Comparison of ENCODE assay signal across 8 mouse cellular contexts in the genomic region with DNA sequence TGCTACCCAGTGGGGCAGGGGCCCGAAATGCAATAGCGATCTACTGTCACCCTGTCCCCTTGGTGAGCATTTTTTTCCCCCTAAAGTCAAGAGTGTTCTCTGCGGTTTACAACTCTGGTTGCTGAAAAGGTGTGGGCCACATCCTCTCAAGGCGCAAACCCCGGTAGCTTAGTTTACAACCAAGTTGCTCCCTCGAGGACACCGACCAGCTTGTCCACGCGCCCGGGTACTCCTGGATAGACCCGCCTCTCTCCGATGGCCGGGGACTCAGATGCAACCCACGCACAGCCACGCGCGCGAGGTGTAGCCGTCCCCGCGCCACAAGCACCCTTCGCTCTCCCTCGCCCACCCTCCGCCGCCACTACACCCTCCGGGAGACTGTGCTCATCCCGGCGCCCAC. TPM values are rescaled to one million over a fixed set of nuclear protein-coding genes. Genes with fewer than 3 reads are reported as not detected.
DNase-seq lines count a peak whose midpoint lies in the region; ATAC-seq and TF ChIP-seq lines count a peak whose summit lies in the region.

No protein-coding gene starts in this region.

- no peaks in the 10 kb centered on the region for H3K79me2 ChIP-seq in heart, adult 2 months (replicated peaks; ENCODE audit: control insufficient read depth, insufficient read depth, low read length)

- no peak for TF ChIP-seq CTCF in heart, adult 2 months (IDR thresholded peaks at IDR 0.05)
- no peak for TF ChIP-seq CTCF in E14TG2a.4 (conservative IDR thresholded peaks at IDR 0.05; ENCODE audit: low read length)
- no peak for TF ChIP-seq CTCF in olfactory bulb, adult 2 months (IDR thresholded peaks at IDR 0.05; ENCODE audit: insufficient read depth, low read depth, low read length)

- peak overlapping the region; percentile 71 for H3K9ac ChIP-seq in heart, adult 2 months (ENCODE audit: low read depth, low read length)
- peak overlapping the region; percentile 82 for H3K9ac ChIP-seq in forebrain, embryonic 16.5 days (replicated peaks; ENCODE audit: low read depth, low read length)
- H3K9ac ChIP-seq in liver, embryonic 15.5 days, result peak overlapping the region; percentile 51; the same call in 1 of the 2 replicates

- peaks cover 2% of the 10 kb centered on the region for H3K27me3 ChIP-seq in heart, adult 2 months (ENCODE audit: control insufficient read depth, insufficient read depth, low read length)
- H3K27me3 ChIP-seq in E14TG2a.4 (ENCODE audit: insufficient read depth, low read length), result peaks cover 64% of the 10 kb centered on the region
- H3K27me3 ChIP-seq in forebrain, embryonic 16.5 days (replicated peaks; ENCODE audit: control insufficient read depth, insufficient read depth, low read length), result no peaks in the 10 kb centered on the region
- peaks cover 24% of the 10 kb centered on the region for H3K27me3 ChIP-seq in liver, embryonic 15.5 days

- intact Hi-C loops in heart, adult 2 months (cut with DNase I), result no loop called here
- intact Hi-C loops in heart, postnatal 10 days (cut with DNase I), result loop anchor here (10.0 kb wide), 1 partner anchor 504 kb away; no protein-coding TSS in a partner anchor

- H3K4me2 ChIP-seq in forebrain, embryonic 16.5 days (ENCODE audit: low read length), result peak overlapping the region; percentile 90
- peak overlapping the region; percentile 87 for H3K4me2 ChIP-seq in liver, embryonic 15.5 days

- TF ChIP-seq EP300 in heart, adult 2 months (IDR thresholded peaks at IDR 0.05; ENCODE audit: insufficient read depth, low read depth, low read length), result no peak

- TF ChIP-seq POLR2A in heart, adult 2 months (IDR thresholded peaks at IDR 0.05; ENCODE audit: insufficient read depth, low read depth, low read length), result no peak
- no peak for TF ChIP-seq POLR2A in olfactory bulb, adult 2 months (IDR thresholded peaks at IDR 0.05; ENCODE audit: insufficient read depth, low read depth, low read length)

- H3K9me3 ChIP-seq in E14TG2a.4 (ENCODE audit: low read length), result peaks cover 3% of the 10 kb centered on the region; the same call in 1 of the 2 replicates
- no peaks in the 10 kb centered on the region for H3K9me3 ChIP-seq in forebrain, embryonic 16.5 days (ENCODE audit: control insufficient read depth, low read length)
- H3K9me3 ChIP-seq in liver, embryonic 15.5 days (replicated peaks), result no peaks in the 10 kb centered on the region

- 3% methylated on average over 28 of the region's 28 CpGs for WGBS in heart, adult 2 months
- WGBS in forebrain, embryonic 16.5 days, result 2% methylated on average over 28 of the region's 28 CpGs
- under 1% methylated on average over 28 of the region's 28 CpGs for WGBS in liver, embryonic 15.5 days (ENCODE audit: insufficient replicate concordance)
- WGBS in olfactory bulb, adult 2 months, result 2% methylated on average over 28 of the region's 28 CpGs

- peak overlapping the region; percentile 62 for H3K4me3 ChIP-seq in heart, adult 2 months
- peak overlapping the region; percentile 83 for H3K4me3 ChIP-seq in E14TG2a.4 (replicated peaks; ENCODE audit: low read length)
- H3K4me3 ChIP-seq in forebrain, embryonic 16.5 days (replicated peaks; ENCODE audit: low read length), result peak overlapping the region; percentile 67
- H3K4me3 ChIP-seq in liver, embryonic 15.5 days (replicated peaks), result peak overlapping the region; percentile 63
- peak overlapping the region; percentile 84 for H3K4me3 ChIP-seq in olfactory bulb, adult 2 months (ENCODE audit: insufficient read depth, low read depth, low read length)

- H3K36me3 ChIP-seq in heart, adult 2 months (ENCODE audit: control insufficient read depth, insufficient read depth, low read length), result no peaks in the 10 kb centered on the region
- H3K36me3 ChIP-seq in E14TG2a.4 (ENCODE audit: insufficient read depth, low read length), result no peaks in the 10 kb centered on the region
- H3K36me3 ChIP-seq in forebrain, embryonic 16.5 days (ENCODE audit: control insufficient read depth, insufficient read depth), result no peaks in the 10 kb centered on the region
- no peaks in the 10 kb centered on the region for H3K36me3 ChIP-seq in liver, embryonic 15.5 days (replicated peaks)

- DNase-seq in heart, adult 2 months, result no peak
- DNase-seq in heart, postnatal 10 days, result no peak
- DNase-seq in layer of hippocampus, adult 9-10 months (ENCODE audit: low spot score), result no peak
- DNase-seq in adrenal gland, postnatal 36 days, result no peak

- ATAC-seq in forebrain, embryonic 16.5 days, result no peak
- ATAC-seq in liver, embryonic 15.5 days (ENCODE audit: insufficient read depth), result no peak; the same call in 1 of the 2 replicates

- peak overlapping the region; percentile 49 for H3K27ac ChIP-seq in heart, adult 2 months
- H3K27ac ChIP-seq in forebrain, embryonic 16.5 days (ENCODE audit: low read length), result no peak overlapping the region; the same call in 1 of the 2 replicates
- H3K27ac ChIP-seq in liver, embryonic 15.5 days (replicated peaks), result 0 out of 2 replicates have a peak overlapping the region, but pooled peaks have one; percentile 33
- H3K27ac ChIP-seq in olfactory bulb, adult 2 months (ENCODE audit: insufficient read depth, low read depth, low read length), result no peak overlapping the region; the same call in 1 of the 2 replicates

- H3K4me1 ChIP-seq in heart, adult 2 months (ENCODE audit: control insufficient read depth, insufficient read depth, low read length), result peaks cover 2% of the 10 kb centered on the region
- peaks cover 8% of the 10 kb centered on the region for H3K4me1 ChIP-seq in E14TG2a.4 (replicated peaks; ENCODE audit: low read depth, low read length)
- 0 out of 2 replicates have a peak, but pooled peaks cover 2% of the 10 kb centered on the region for H3K4me1 ChIP-seq in forebrain, embryonic 16.5 days (replicated peaks; ENCODE audit: control insufficient read depth, insufficient read depth, low read length)
- peaks cover 13% of the 10 kb centered on the region for H3K4me1 ChIP-seq in liver, embryonic 15.5 days (replicated peaks)
- peaks cover 5% of the 10 kb centered on the region for H3K4me1 ChIP-seq in olfactory bulb, adult 2 months (ENCODE audit: control insufficient read depth, insufficient read depth, low read length)

RNA-seq across cellular contexts. Expression of gene Otulinl, which starts 0.4 kb away (rescaled TPM):
- 1 to 10 TPM; 1.9 to 3.0 TPM for total RNA-seq in heart, adult 2 months (2021)
- polyA plus RNA-seq in heart, adult 2 months (2012; rRNA removed), result 1.5 and 1.9 TPM in 2 replicates
- total RNA-seq in heart, postnatal 10 days (2021), result 1 to 10 TPM; 1.2 to 3.6 TPM
- polyA plus RNA-seq in forebrain, embryonic 16.5 days (2015; fragmentation: Nextera tagmentation; extraction: Ambion mirVana), result 13.6 and 15.3 TPM in 2 replicates
- polyA plus RNA-seq in liver, embryonic 15.5 days (2015; fragmentation: Nextera tagmentation; extraction: Ambion mirVana), result 11.1 and 12.0 TPM in 2 replicates
- polyA plus RNA-seq in olfactory bulb, adult 2 months (2012; ENCODE audit: insufficient read depth, insufficient read length, low replicate concordance, missing spikeins), result not detected in 2 replicates
- total RNA-seq in adrenal gland, postnatal 36 days (2021), result 1 to 10 TPM; 6.1 to 7.5 TPM

RNA-seq across cellular contexts. Expression of gene Otulin, which starts 50.5 kb away (rescaled TPM):
- total RNA-seq in heart, adult 2 months (2021), result 10 to 100 TPM; 24.6 to 26.1 TPM
- 18.7 and 22.5 TPM in 2 replicates for polyA plus RNA-seq in heart, adult 2 months (2012; rRNA removed)
- 10 to 100 TPM; 38.2 to 43.5 TPM for total RNA-seq in heart, postnatal 10 days (2021)
- 27.9 and 28.0 TPM in 2 replicates for polyA plus RNA-seq in forebrain, embryonic 16.5 days (2015; fragmentation: Nextera tagmentation; extraction: Ambion mirVana)
- 17.3 and 20.0 TPM in 2 replicates for polyA plus RNA-seq in liver, embryonic 15.5 days (2015; fragmentation: Nextera tagmentation; extraction: Ambion mirVana)
- not detected in 2 replicates for polyA plus RNA-seq in olfactory bulb, adult 2 months (2012; ENCODE audit: insufficient read depth, insufficient read length, low replicate concordance, missing spikeins)
- 10 to 100 TPM; 32.5 to 39.5 TPM for total RNA-seq in adrenal gland, postnatal 36 days (2021)

Comparison
In these comparisons a context has a peak if more than half of its experiments do, and no peak if none do; other contexts are left out.
1. H3K27ac ChIP-seq: peak in heart, adult 2 months (single experiment) and liver, embryonic 15.5 days (single experiment); none in forebrain, embryonic 16.5 days (single experiment) and olfactory bulb, adult 2 months (single experiment).
2. Peak in every context shown above with its lines, with median percentiles within 50 percentile points of each other: H3K4me3 ChIP-seq and H3K9ac ChIP-seq.